Mouse (Mus musculus) hindbrain, embryonic 16.5 days (tissue): ENCODE measurements around the gene Spdef. TPM values are rescaled to one million over a fixed set of nuclear protein-coding genes. Genes with fewer than 3 reads are reported as not detected.

Experiments used
- ATAC-seq: fragments of 200-750 bp; cut with Nextera tagmentation; 2 replicates; pipeline ENCODE4 v1.8.0; 2017; ENCODE audit warnings: moderate TSS enrichment, moderate library complexity
- H3K27ac ChIP-seq: fragments of 300-500 bp; sonication (generic); 2 replicates; pipeline ENCODE4 v1.5.1; 2014; ENCODE audit warnings: low read depth, mild to moderate bottlenecking, control low read depth, low read length, moderate library complexity
- H3K27me3 ChIP-seq: fragments of 300-500 bp; sonication (generic); replicated peaks from 2 replicates; pipeline ENCODE4 v1.6.1; 2014; ENCODE audit warnings: low read length; ENCODE audit not compliant: control insufficient read depth, insufficient read depth
- H3K36me3 ChIP-seq: fragments of 300-500 bp; sonication (generic); 2 replicates; pipeline ENCODE4 v1.6.1; 2014; ENCODE audit warnings: mild to moderate bottlenecking, low read length, moderate library complexity, mixed read lengths; ENCODE audit not compliant: control insufficient read depth, insufficient read depth
- H3K4me1 ChIP-seq: fragments of 300-500 bp; sonication (generic); 2 replicates; pipeline ENCODE4 v1.6.1; 2014; ENCODE audit warnings: low read depth, low read length; ENCODE audit not compliant: control insufficient read depth, insufficient read depth
- H3K4me2 ChIP-seq: fragments of 300-500 bp; sonication (generic); 2 replicates; pipeline ENCODE4 v1.6.1; 2014; ENCODE audit warnings: mild to moderate bottlenecking, low read length, control low read depth, moderate library complexity
- H3K4me3 ChIP-seq: fragments of 300-500 bp; sonication (generic); 2 replicates; pipeline ENCODE4 v1.5.1; 2014; ENCODE audit warnings: mild to moderate bottlenecking, low read length, control low read depth, moderate library complexity
- H3K9ac ChIP-seq: fragments of 300-500 bp; sonication (generic); 2 replicates; pipeline ENCODE4 v1.6.1; 2014; ENCODE audit warnings: low read depth, mild to moderate bottlenecking, control low read depth, low read length, moderate library complexity
- H3K9me3 ChIP-seq: fragments of 300-500 bp; sonication (generic); 2 replicates; pipeline ENCODE4 v1.6.1; 2014; ENCODE audit warnings: mild to moderate bottlenecking, low read length, moderate library complexity; ENCODE audit not compliant: control insufficient read depth
- WGBS: fragments of 180-500 bp; shearing (Covaris S2); extraction: QIAGEN DNeasy Blood & Tissue Kit; methylation state at CpG from one replicate; pipeline ENCODE4 v1.1.7; 2014; 5-methylcytosine and 5-hydroxymethylcytosine counted together
- polyA plus RNA-seq: library from polyadenylated mRNA; unstranded; fragments of >200 nt; fragmentation: Nextera tagmentation; extraction: Ambion mirVana; gene quantifications from 2 replicates; pipeline ENCODE4 v1.2.1, GENCODE M21; 2015

Gene Spdef
- polyA plus RNA-seq, 1 experiment from 2014 or later = 1.6 TPM

DNA sequence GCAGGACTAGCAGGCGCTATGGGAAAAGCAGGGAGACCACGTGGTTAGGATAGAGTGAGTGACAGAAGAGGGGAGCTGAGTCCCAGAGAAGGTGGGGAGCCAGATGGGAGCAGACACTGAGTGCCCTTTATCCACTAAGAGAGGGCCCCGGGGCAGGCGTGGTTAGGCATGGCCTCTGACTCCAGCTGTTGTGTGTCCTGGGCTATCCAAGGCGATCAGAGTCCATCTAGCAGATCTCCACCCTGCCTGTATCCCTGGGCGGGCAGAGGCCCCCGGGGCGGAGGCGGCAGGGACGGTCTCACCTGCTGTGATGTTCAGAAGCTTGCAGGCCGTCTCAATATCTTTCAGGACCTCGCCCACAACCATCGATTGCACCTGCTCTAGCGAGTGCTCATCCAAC lies 9.1 kb downstream of the Spdef start:
- no peak overlapping the region for H3K4me3 ChIP-seq
- WGBS = 67% methylated on average over 14 of the region's 14 CpGs
- peaks cover 7% of the 10 kb centered on the region; the same call in 1 of the 2 replicates for H3K4me1 ChIP-seq
- no peak overlapping the region for H3K9ac ChIP-seq
- H3K9me3 ChIP-seq = no peaks in the 10 kb centered on the region
- no peak overlapping the region for H3K27ac ChIP-seq
- no peak for ATAC-seq
- H3K4me2 ChIP-seq = no peak overlapping the region
- H3K27me3 ChIP-seq = no peaks in the 10 kb centered on the region
- no peaks in the 10 kb centered on the region for H3K36me3 ChIP-seq

- Histone ChIP-seq H3K27ac (no peak overlapping the region), H3K36me3 (no peaks in the 10 kb centered on the region), H3K4me2 (no peak overlapping the region), H3K4me3 (no peak overlapping the region), H3K9me3 (no peaks in the 10 kb centered on the region), H3K9ac (no peak overlapping the region), H3K4me1 (peaks cover 7% of the 10 kb centered on the region; the same call in 1 of the 2 replicates), H3K27me3 (no peaks in the 10 kb centered on the region)
- peak; percentile 46 for ATAC-seq
- WGBS = 55% methylated on average over 5 of the region's 5 CpGs
These were observed 10.5 kb downstream of the Spdef start for GRCm38 (mm10) chr17:27718250-27718649.

DNA sequence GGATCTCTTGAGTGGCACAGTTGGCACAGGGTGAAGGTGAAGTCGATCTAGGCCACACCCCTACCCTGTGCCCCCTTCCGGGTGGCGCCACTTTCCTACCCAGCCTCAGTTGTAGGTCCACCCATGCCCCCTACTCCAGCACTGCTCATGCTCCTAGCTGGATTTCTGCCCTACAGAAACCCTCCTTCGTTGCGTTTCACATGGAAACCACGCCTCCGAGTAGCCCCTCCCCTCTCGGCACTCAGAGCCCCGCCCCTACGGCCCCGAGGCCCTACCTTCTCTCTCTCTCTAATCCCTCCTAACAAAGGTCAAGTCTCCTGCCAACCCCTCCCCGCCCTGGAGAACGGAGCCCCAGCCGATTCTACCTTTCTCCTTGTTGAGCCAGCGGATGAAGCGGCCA lies 12.0 kb downstream of the Spdef start:
- WGBS = 4% methylated on average over 14 of the region's 16 CpGs
- peak overlapping the region; percentile 44 for H3K4me2 ChIP-seq
- H3K27ac ChIP-seq = no peak overlapping the region
- no peaks in the 10 kb centered on the region for H3K36me3 ChIP-seq
- ATAC-seq = peak; percentile 35; the same call in 1 of the 2 replicates
- H3K27me3 ChIP-seq = no peaks in the 10 kb centered on the region
- H3K4me1 ChIP-seq = peaks cover 7% of the 10 kb centered on the region; the same call in 1 of the 2 replicates
- peak overlapping the region; percentile 2; the same call in 1 of the 2 replicates for H3K9ac ChIP-seq
- H3K4me3 ChIP-seq = peak overlapping the region; percentile 5
- H3K9me3 ChIP-seq = no peaks in the 10 kb centered on the region

DNA sequence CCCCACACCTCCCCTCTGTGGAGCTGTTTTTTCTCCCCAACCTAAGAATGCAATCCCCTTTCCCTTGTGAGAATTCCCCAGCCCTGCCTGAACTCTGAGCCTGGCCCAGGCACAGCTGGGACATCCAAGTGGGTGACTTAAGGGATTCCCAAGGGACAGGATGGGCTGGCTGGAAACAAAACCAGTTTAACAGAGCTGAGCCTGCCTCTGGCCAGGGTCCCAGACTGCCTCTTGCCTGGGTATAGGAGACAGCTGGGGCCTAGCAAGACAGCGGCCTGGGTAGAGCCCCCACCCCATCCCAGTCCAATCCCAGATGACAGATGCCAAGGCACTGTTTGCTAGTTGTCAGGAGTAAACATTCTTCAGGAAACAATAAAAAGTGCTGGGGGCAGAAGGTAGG lies 15.9 kb downstream of the Spdef start:
- Histone ChIP-seq H3K36me3 (no peaks in the 10 kb centered on the region), H3K4me3 (no peak overlapping the region), H3K27ac (no peak overlapping the region), H3K9ac (no peak overlapping the region), H3K4me2 (no peak overlapping the region), H3K27me3 (no peaks in the 10 kb centered on the region), H3K4me1 (peaks cover 4% of the 10 kb centered on the region), H3K9me3 (no peaks in the 10 kb centered on the region)
- 55% methylated on average over 1 of the region's 1 CpGs for WGBS
- ATAC-seq = no peak

DNA sequence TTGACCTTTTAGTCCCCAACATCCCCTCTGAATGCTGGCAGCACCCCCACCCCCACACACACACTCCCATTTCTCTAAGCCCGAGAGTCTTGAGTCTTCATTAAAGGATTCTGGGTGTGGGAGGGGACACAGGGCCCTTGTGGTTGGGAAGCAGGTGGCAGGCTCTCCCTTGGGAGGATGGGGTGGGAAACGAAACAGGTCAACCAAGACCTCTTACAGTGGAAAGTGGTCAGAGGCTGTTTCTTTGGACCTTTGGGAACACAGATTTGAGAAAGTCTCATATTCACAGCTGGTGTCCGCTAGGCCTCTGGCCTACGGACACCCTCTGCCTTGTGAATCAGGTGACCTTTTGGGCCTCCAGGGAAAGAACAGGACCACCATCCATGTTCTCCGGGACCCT lies 19.1 kb downstream of the Spdef start:
- H3K27me3 ChIP-seq = no peaks in the 10 kb centered on the region
- no peaks in the 10 kb centered on the region for H3K36me3 ChIP-seq
- no peaks in the 10 kb centered on the region for H3K9me3 ChIP-seq
- H3K4me3 ChIP-seq = no peak overlapping the region
- H3K9ac ChIP-seq = no peak overlapping the region
- peaks cover 6% of the 10 kb centered on the region for H3K4me1 ChIP-seq
- ATAC-seq = no peak
- no peak overlapping the region for H3K4me2 ChIP-seq
- no peak overlapping the region for H3K27ac ChIP-seq
- 68% methylated on average over 5 of the region's 5 CpGs for WGBS

DNA sequence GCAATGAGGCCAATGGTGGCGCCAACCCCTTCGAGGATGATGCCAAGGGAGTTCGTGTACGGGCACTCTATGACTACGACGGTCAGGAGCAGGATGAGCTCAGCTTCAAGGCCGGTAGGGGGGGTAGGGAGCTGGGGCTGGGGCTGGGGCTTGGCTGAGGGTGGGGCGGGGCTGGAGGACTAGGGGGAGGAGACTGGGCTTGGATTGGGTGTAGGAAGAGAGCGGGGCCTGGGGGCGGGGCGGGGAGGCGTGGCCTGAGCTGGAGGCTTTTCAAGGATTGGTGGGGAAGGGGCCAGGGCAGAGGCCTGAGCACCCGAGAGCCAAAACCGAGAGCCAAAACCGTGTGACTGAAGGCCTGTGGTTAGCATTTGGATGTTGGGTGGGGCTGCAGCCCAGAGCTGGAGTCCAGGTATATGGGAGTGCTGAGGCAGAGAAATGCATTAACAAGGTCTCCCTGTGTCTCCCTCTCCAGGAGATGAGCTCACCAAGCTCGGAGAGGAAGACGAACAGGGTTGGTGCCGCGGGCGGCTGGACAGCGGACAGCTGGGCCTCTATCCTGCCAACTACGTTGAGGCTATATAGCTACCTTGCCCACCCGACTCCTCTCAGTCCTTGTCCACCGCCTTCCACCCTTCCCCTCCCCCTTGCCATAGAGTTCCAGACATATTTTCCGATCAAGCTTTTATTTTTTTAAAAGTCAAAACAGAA lies 20.6 kb downstream of the Spdef start:
- Histone ChIP-seq H3K4me3 (peak overlapping the region; percentile 22; the same call in 1 of the 2 replicates), H3K36me3 (no peaks in the 10 kb centered on the region), H3K9me3 (no peaks in the 10 kb centered on the region), H3K4me1 (peaks cover 6% of the 10 kb centered on the region), H3K27me3 (no peaks in the 10 kb centered on the region), H3K27ac (peak overlapping the region; percentile 48; the same call in 1 of the 2 replicates), H3K4me2 (peak overlapping the region; percentile 48), H3K9ac (peak overlapping the region; percentile 45; the same call in 1 of the 2 replicates)
- peak; percentile 84 for ATAC-seq
- 8% methylated on average over 24 of the region's 25 CpGs for WGBS

- Histone ChIP-seq H3K27ac (no peak overlapping the region), H3K9ac (no peak overlapping the region), H3K4me2 (no peak overlapping the region), H3K9me3 (no peaks in the 10 kb centered on the region), H3K4me3 (no peak overlapping the region), H3K36me3 (no peaks in the 10 kb centered on the region), H3K4me1 (peaks cover 17% of the 10 kb centered on the region), H3K27me3 (no peaks in the 10 kb centered on the region)
- 39% methylated on average over 10 of the region's 10 CpGs for WGBS
- no peak for ATAC-seq
These were observed 23.1 kb downstream of the Spdef start for GRCm38 (mm10) chr17:27705661-27706060.

- H3K4me3 ChIP-seq = no peak overlapping the region
- no peaks in the 10 kb centered on the region for H3K27me3 ChIP-seq
- H3K27ac ChIP-seq = no peak overlapping the region
- 56% methylated on average over 5 of the region's 5 CpGs for WGBS
- H3K9ac ChIP-seq = no peak overlapping the region
- H3K4me1 ChIP-seq = peaks cover 17% of the 10 kb centered on the region
- H3K4me2 ChIP-seq = no peak overlapping the region
- H3K36me3 ChIP-seq = no peaks in the 10 kb centered on the region
- ATAC-seq = no peak
- no peaks in the 10 kb centered on the region for H3K9me3 ChIP-seq
These were observed 24.7 kb downstream of the Spdef start for GRCm38 (mm10) chr17:27703961-27704621.

DNA sequence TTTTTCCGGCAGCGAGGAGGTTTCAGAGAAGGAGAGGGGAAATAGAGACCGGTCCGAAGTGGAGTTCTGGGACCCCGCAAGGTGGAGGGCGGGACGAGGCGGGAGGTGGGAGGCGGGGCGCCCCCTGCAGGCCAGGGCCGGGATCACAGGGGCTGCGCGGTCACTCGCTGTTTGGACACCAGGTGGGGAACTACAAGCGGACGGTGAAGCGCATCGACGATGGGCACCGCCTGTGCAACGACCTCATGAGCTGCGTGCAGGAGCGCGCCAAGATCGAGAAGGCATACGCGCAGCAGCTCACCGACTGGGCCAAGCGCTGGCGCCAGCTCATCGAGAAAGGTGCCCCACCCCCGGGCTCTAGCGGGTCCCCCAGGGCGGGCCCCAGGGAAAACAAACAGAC lies 26.2 kb downstream of the Spdef start:
- peaks cover 12% of the 10 kb centered on the region for H3K4me1 ChIP-seq
- no peak overlapping the region for H3K27ac ChIP-seq
- no peak for ATAC-seq
- 2% methylated on average over 34 of the region's 34 CpGs for WGBS
- H3K4me2 ChIP-seq = peak overlapping the region; percentile 55
- peak overlapping the region; percentile 18; the same call in 1 of the 2 replicates for H3K9ac ChIP-seq
- H3K36me3 ChIP-seq = no peaks in the 10 kb centered on the region
- H3K4me3 ChIP-seq = peak overlapping the region; percentile 23; the same call in 1 of the 2 replicates
- no peaks in the 10 kb centered on the region for H3K27me3 ChIP-seq
- no peaks in the 10 kb centered on the region for H3K9me3 ChIP-seq
